Mouse (Mus musculus) cerebellum, adult 2 months (tissue): Measurements from ENCODE around the gene Chd2.

Source experiments
- CTCF ChIP-seq: fragments of 200-500 bp; IDR thresholded peaks from 2 replicates; pipeline ENCODE4 v1.5.1; 2011; ENCODE audit warnings: low read depth, mild to moderate bottlenecking, control low read depth, low read length, moderate library complexity, borderline replicate concordance; ENCODE audit not compliant: insufficient read depth
- POLR2A ChIP-seq: fragments of 200-500 bp; IDR thresholded peaks from 2 replicates; pipeline ENCODE4 v1.6.1; 2011; ENCODE audit warnings: low read length, control low read depth, borderline replicate concordance; ENCODE audit not compliant: insufficient read depth

GRCm38 (mm10) chr7:73530164-73530563 is 11.5 kb downstream of the Chd2 start:
- TF ChIP-seq POLR2A (no peak), CTCF (no peak)
